In genomic region chr2:30395757-30396156, GRCm38 (mm10) we compare ENCODE assay signal across 29 mouse cellular contexts. TPM values are rescaled to one million over a fixed set of nuclear protein-coding genes. Genes with fewer than 3 reads are reported as not detected.
A peak's percentile ranks its signal among the peaks of the same experiment; 100 is the strongest.
DNase-seq lines count a peak whose midpoint lies in the region; ATAC-seq and TF ChIP-seq lines count a peak whose summit lies in the region.
"Had no signal": no experiment of that assay in that cellular context is flagged by ENCODE, and none has a peak within 500 bp of the region (broad histone marks: within the 10 kb centered on the region; RNA-seq: fewer than 3 reads in every experiment).

No protein-coding gene starts in this region.

- no peaks in the 10 kb centered on the region for H3K27me3 ChIP-seq in intestine, postnatal 0 days (replicated peaks; ENCODE audit: control insufficient read depth, insufficient read depth, low read length)
- no peaks in the 10 kb centered on the region for H3K27me3 ChIP-seq in stomach, postnatal 0 days (ENCODE audit: control insufficient read depth, insufficient read depth, low read length)
- H3K27me3 ChIP-seq: heart, embryonic 13.5 days; hindbrain, embryonic 15.5 days; liver, embryonic 13.5 days had no signal

- H3K9ac ChIP-seq in intestine, postnatal 0 days (ENCODE audit: low read depth, low read length): 0 out of 2 replicates have a peak overlapping the region, but pooled peaks have one; percentile 1
- 0 out of 2 replicates have a peak overlapping the region, but pooled peaks have one; percentile 35 for H3K9ac ChIP-seq in stomach, postnatal 0 days (ENCODE audit: low read length)
- H3K9ac ChIP-seq: heart, embryonic 13.5 days; hindbrain, embryonic 15.5 days; liver, embryonic 13.5 days; lung, embryonic 14.5 days had no signal

- 0 out of 2 replicates have a peak, but pooled peaks cover 8% of the 10 kb centered on the region for H3K4me1 ChIP-seq in intestine, postnatal 0 days (replicated peaks; ENCODE audit: control insufficient read depth, insufficient read depth, low read length)
- H3K4me1 ChIP-seq in stomach, postnatal 0 days (replicated peaks; ENCODE audit: control insufficient read depth, insufficient read depth): peaks cover 4% of the 10 kb centered on the region; the same call in 1 of the 2 replicates

- no peak for TF ChIP-seq EP300 in stomach, postnatal 0 days (optimal IDR thresholded peaks at IDR 0.05)

- 0 out of 2 replicates have a peak overlapping the region, but pooled peaks have one; percentile 2 for H3K4me2 ChIP-seq in intestine, postnatal 0 days (replicated peaks; ENCODE audit: low read depth)
- no peak overlapping the region for H3K4me2 ChIP-seq in stomach, postnatal 0 days (replicated peaks; ENCODE audit: low read depth)
- H3K4me2 ChIP-seq: heart, embryonic 13.5 days; hindbrain, embryonic 15.5 days; liver, embryonic 13.5 days; lung, embryonic 14.5 days; midbrain, embryonic 11.5 days had no signal

- DNase-seq in cerebellum, adult 9-10 months: peak; percentile 48
- no peak for DNase-seq in cerebellum, postnatal 4 days (ENCODE audit: low spot score in 2 of 2)
- DNase-seq in lung, adult 18-20 months: peak; percentile 53 to 67
- no peak for DNase-seq in lung, postnatal 36 days
- no peak for DNase-seq in stomach, postnatal 0 days (ENCODE audit: low spot score)
- no peak for DNase-seq in heart, postnatal 10 days
- DNase-seq: adrenal gland, postnatal 25 days; cerebellum, postnatal 10 days; gastrocnemius, postnatal 36 days; heart, adult 2 months; heart, postnatal 14 days; kidney, adult 8-10 months; kidney, postnatal 4 days; layer of hippocampus, postnatal 36 days; left cerebral cortex, postnatal 4 days; liver, embryonic 13.5 days; lung, embryonic 14.5 days; right cerebral cortex, adult 18-20 months; spleen, adult 18-20 months; thymus, postnatal 4 days had no signal

- no peak for TF ChIP-seq CTCF in intestine, postnatal 0 days (IDR thresholded peaks at IDR 0.05; ENCODE audit: low read depth)
- no peak for TF ChIP-seq CTCF in stomach, postnatal 0 days (IDR thresholded peaks at IDR 0.05; ENCODE audit: low read depth)

- 0 out of 2 replicates have a peak overlapping the region, but pooled peaks have one; percentile 29 for H3K27ac ChIP-seq in intestine, postnatal 0 days (ENCODE audit: low read depth, low read length)
- peak overlapping the region; percentile 56 for H3K27ac ChIP-seq in stomach, postnatal 0 days (replicated peaks)
- H3K27ac ChIP-seq: heart, adult 2 months; heart, embryonic 13.5 days; hindbrain, embryonic 10.5 days; hindbrain, embryonic 15.5 days; kidney, postnatal 0 days; liver, embryonic 13.5 days had no signal

- no peak overlapping the region for H3K4me3 ChIP-seq in intestine, postnatal 0 days (ENCODE audit: low read depth, low read length)
- no peak overlapping the region for H3K4me3 ChIP-seq in stomach, postnatal 0 days (ENCODE audit: low read depth, low read length)
- H3K4me3 ChIP-seq: heart, adult 2 months; heart, embryonic 13.5 days; hindbrain, embryonic 10.5 days; hindbrain, embryonic 15.5 days; liver, embryonic 13.5 days had no signal

- H3K36me3 ChIP-seq in intestine, postnatal 0 days (ENCODE audit: control insufficient read depth, insufficient read depth): peaks cover 51% of the 10 kb centered on the region
- peaks cover 13% of the 10 kb centered on the region; the same call in 1 of the 2 replicates for H3K36me3 ChIP-seq in stomach, postnatal 0 days (ENCODE audit: control insufficient read depth, insufficient read depth, low read length)

- H3K9me3 ChIP-seq in intestine, postnatal 0 days (ENCODE audit: control insufficient read depth): no peaks in the 10 kb centered on the region
- no peaks in the 10 kb centered on the region for H3K9me3 ChIP-seq in stomach, postnatal 0 days (ENCODE audit: control insufficient read depth, low read length)
- H3K9me3 ChIP-seq: heart, embryonic 13.5 days; hindbrain, embryonic 10.5 days; hindbrain, embryonic 15.5 days; liver, embryonic 13.5 days had no signal

- ATAC-seq in intestine, postnatal 0 days: no peak
- ATAC-seq in stomach, postnatal 0 days (ENCODE audit: low FRiP score, low TSS enrichment): no peak
- ATAC-seq: forebrain, embryonic 14.5 days; inflammation-experienced regulatory T-cells, adult 6 months; midbrain, embryonic 16.5 days had no signal

- whole genome bisulfite sequencing in intestine, postnatal 0 days: 90% methylated on average over 7 of the region's 7 CpGs
- 74% methylated on average over 7 of the region's 7 CpGs for WGBS in stomach, postnatal 0 days

- intact Hi-C loops in heart, postnatal 10 days (cut with DNase I): no loop called here

RNA-seq across cellular contexts. Expression of gene Dolpp1, which starts 3.7 kb away (rescaled TPM):
- polyA plus RNA-seq in intestine, postnatal 0 days (2015; fragmentation: Nextera tagmentation; extraction: Ambion mirVana): 39.5 and 41.5 TPM in 2 replicates
- 29.8 and 32.9 TPM in 2 replicates for polyA plus RNA-seq in stomach, postnatal 0 days (2015; fragmentation: Nextera tagmentation; extraction: Ambion mirVana)
- 10 to 100 TPM; 11.6 to 14.7 TPM for total RNA-seq in heart, postnatal 10 days (2021)

RNA-seq across cellular contexts. Expression of gene Crat, which starts 19.9 kb away (rescaled TPM):
- 46.1 and 46.4 TPM in 2 replicates for polyA plus RNA-seq in intestine, postnatal 0 days (2015; fragmentation: Nextera tagmentation; extraction: Ambion mirVana)
- polyA plus RNA-seq in stomach, postnatal 0 days (2015; fragmentation: Nextera tagmentation; extraction: Ambion mirVana): 22.0 and 25.9 TPM in 2 replicates
- 100 to 1,000 TPM; 448 to 485 TPM for total RNA-seq in heart, postnatal 10 days (2021)

RNA-seq across cellular contexts. Expression of gene Ptpa, which starts 20.1 kb away (rescaled TPM):
- polyA plus RNA-seq in intestine, postnatal 0 days (2015; fragmentation: Nextera tagmentation; extraction: Ambion mirVana): 70.9 and 71.4 TPM in 2 replicates
- polyA plus RNA-seq in stomach, postnatal 0 days (2015; fragmentation: Nextera tagmentation; extraction: Ambion mirVana): 76.6 and 79.6 TPM in 2 replicates
- 100 to 1,000 TPM; 125 to 133 TPM for total RNA-seq in heart, postnatal 10 days (2021)

RNA-seq across cellular contexts. Expression of gene Miga2, which starts 31.7 kb away (rescaled TPM):
- 12.6 TPM in 2 replicates for polyA plus RNA-seq in intestine, postnatal 0 days (2015; fragmentation: Nextera tagmentation; extraction: Ambion mirVana)
- polyA plus RNA-seq in stomach, postnatal 0 days (2015; fragmentation: Nextera tagmentation; extraction: Ambion mirVana): 16.8 and 17.8 TPM in 2 replicates
- total RNA-seq in heart, postnatal 10 days (2021): 10 to 100 TPM; 70.5 to 78.0 TPM

RNA-seq across cellular contexts. Expression of gene Sh3glb2, which starts 36.6 kb away (rescaled TPM):
- 38.1 TPM in 2 replicates for polyA plus RNA-seq in intestine, postnatal 0 days (2015; fragmentation: Nextera tagmentation; extraction: Ambion mirVana)
- 84.9 and 102 TPM in 2 replicates for polyA plus RNA-seq in stomach, postnatal 0 days (2015; fragmentation: Nextera tagmentation; extraction: Ambion mirVana)
- total RNA-seq in heart, postnatal 10 days (2021): 10 to 100 TPM; 62.0 to 69.5 TPM

Comparison
In these comparisons a context has a peak if more than half of its experiments do, and no peak if none do; other contexts are left out.
1. DNase-seq: peak in cerebellum, adult 9-10 months (single experiment) and lung, adult 18-20 months (2 of 2); none in cerebellum, postnatal 4 days (0 of 2), lung, postnatal 36 days (single experiment), stomach, postnatal 0 days (single experiment) and heart, postnatal 10 days (0 of 2).